Mouse (Mus musculus) lung, postnatal 25 days (tissue): Measurements from ENCODE around the gene Serpinb9b.
"Not testable (repeated sequence)": the region's sequence is repeated elsewhere in the genome, so short reads cannot be mapped to it uniquely, and the experiment has no call there.

Source experiments
- DNase-seq: peaks from one replicate; pipeline ENCODE4 v3.0.0; 2022; ENCODE audit warnings: low spot score

Serpinb9b gene

DNA sequence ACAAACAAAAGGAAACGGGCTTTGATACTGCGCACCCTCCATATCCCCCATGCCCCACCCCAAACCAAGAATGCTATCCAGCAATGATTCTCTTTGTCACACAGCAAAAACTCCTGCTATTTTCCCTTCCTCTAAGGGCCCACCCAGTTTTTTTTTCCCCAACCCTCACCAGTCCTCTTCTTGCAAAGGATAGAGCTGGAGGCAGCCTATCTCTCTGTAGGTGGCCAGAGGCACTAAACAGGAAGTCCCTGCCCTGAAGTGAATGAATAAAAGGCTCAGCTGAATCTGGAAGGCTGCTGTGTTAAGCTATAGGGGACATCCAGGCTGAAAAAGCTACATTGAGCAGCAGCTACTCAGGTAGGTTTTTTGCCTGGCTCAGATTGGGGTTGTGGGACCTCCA, at the start of gene Serpinb9b:
TSS of gene Serpinb9b (plus strand) at position 173 of the 400 bp plus-strand sequence.
- DNase-seq: no peak

DNA sequence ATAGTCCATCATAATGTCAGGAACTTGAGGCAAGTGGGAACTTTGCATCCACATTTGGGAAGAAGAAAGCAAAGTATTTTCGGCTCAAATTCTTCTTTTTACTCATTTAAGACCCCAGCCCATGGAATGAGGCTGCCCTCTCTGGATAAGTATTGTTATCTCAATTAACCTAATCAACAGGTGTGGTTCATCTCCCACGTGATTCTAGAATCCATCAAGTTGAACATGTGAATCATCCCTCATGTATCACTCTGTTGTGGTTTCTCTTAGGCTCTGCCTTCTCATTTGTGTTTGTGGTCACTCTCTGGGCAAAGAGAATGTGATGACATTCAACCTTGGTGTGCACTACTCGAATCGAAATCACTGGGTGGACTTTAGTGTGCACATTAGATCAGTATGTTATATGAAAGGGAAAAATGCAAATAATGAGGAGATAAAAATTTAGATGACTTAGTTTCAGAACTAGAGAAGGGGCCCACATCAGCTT, 44.6 kb upstream of the Serpinb9b start:
- DNase-seq: no peak

DNA sequence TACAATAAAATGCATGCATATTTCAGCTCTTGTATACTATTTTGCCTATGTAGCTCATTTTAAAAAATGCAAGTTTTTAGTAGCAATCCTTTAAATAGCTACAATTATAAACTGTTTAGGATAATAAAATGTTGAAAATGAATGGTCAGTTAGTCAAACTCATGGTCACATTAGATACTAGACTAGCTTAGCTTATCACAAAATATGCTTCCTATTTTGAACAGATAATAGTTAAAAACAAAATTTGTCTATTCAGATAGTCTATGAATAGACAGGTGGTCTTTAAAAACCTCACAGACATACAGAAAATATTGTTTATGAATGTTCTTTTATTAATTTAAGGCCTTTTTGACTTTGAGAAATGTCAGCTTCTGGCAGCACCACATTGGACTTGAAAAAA, 41.0 kb upstream of the Serpinb9b start:
- DNase-seq: no peak

DNA sequence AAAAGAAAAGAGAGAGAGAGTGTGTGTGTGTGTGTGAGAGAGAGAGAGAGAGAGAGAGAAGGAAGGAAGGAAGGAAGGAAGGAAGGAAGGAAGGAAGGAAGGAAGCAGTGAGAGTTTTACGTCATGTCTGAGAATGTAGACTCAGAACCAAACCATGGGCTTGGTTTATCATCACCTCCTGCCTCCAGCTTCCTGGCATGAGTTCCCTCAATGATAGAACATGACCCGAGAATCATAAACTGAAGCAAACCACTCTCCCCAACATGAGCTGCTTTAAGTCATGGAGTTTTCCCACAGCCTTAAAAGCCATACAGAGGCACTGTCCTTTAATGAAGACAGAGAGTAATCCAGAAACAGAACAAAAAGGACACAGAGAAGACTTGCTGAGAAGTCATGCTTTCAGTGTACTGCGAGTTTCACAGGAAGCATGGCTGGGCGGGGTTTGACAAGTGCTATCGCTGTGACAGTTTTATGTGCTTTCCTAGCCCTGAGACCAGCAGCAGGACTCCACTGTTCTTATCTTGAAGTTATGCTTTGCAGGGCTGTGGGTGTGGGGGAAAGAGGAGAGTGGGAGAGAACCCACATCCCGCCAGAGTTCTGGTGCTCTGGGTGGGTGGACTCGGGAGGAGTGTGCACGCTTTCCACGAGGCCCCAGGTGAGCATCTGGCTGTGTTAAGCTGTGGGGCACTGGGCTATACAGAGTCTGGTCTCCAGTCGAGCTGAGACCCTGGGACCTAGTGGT, 33.9 kb upstream of the Serpinb9b start:
- no peak for DNase-seq

DNA sequence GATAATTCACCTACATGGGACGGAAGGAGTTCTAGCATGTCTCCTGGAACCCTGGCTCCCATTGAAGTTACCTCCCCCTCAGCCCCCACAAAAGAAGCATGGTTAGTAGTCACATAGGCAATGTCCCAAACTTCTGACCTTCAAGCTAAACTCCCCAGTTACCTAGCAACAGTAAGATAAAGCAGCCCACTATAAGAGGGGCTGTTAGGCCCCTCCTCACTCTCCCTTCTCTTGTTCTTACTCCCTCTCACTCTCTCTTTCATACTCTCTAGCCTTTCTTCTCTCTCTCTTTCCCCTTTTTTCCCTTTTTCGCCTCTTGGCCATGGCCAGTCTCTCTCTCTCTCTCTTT, 33.3 kb upstream of the Serpinb9b start:
- DNase-seq: no peak

DNA sequence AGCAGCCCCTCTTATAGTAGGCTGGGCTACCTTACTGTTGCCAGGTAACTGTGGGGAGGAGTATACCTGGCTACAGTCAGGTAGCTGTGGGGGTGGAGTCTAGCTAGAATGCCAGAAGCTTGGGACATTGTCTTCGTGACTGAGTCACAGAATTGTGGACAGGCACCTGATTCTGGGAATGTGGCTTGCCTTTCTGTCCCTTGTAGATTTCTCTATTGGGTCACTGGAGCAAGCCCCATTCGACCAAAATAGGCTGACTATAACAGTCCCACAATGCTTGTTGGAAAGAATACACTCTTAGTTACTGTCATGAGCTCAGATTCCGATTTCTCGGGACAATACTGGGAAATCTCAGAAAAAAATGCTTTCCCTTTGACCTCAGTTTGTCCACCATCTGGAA, 32.2 kb upstream of the Serpinb9b start:
- no peak for DNase-seq

DNA sequence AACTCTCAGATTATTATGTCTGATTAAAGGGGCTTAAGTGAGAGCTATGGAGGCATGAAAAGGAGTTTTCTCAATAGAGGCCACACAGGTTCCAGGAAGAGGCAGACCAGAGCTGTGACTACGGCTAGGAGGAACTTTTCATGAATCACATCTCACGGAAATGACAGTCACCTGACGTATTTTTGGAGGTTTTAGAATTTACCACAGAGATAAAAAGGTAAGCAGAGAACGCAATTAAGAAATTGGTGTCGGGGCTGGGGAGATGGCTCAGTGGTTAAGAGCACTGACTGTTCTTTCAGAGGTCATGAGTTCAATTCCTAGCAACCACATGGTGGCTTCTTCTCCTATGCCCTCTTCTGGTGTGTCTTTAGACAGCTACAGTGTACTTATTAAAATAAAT, 25.9 kb upstream of the Serpinb9b start:
- DNase-seq: no peak

DNA sequence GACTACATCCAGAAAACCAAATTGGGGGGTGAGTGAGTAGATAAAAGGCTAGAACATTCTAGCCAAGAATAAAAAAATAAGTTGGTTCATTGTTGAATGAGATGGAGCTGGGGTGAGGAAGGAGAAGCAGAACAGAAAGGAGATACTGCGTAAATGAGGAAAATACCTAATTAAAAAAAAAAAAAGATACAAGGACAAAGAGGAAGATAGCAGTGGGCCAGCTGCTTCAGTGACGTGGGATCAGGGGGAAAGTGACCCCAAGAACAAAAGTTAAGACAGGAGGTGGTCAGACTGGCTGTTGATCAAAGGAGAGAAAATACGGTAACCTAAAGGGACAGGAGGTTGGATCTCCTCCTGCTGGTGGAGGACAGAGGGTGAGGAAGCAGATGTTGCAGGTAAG, 24.3 kb upstream of the Serpinb9b start, which contains the start of gene Serpinb9:
TSS of gene Serpinb9 (plus strand) at position 301 of the 400 bp plus-strand sequence.
- no peak for DNase-seq

DNA sequence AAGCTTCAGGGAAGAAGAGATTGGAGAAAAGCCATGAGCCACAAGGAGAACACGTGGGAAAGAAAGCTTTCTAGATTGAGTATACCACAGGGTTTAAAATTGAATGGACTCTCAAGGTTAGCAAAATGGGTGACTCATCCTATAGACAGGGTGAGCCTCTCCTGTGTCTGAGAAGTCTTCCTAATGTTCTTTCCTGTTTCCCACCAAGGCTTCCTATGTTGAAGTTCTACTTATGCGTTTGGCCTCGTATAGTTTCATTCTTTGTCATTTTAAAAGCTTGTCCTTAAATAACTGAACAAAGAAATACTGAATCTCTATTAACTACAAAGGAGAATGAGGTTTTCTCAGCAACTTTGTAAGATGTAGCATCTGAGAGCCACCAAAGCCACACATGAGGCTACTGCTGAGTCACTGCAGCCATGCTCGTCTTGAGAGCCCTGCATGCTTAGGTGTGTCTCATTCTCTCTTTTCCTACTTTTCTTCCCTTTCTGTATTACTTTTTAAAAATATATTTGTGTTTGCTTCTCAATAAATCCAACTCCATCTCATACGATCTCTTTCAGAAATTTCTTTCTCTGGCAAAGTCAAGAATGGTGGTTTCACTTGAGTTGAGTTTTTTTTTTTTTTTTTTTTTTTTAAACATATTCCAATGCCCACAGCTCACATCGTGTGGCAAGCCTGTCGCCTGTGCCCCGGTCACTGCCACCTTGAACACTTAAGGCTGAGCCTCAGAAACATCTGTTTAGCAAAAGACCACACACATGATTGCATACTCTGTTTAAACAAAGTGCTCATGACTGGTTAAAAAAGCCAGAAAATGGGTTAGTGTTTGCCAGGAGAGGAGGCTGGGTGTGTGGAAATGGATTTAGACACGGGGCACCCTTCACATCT, 23.4 kb upstream of the Serpinb9b start:
- DNase-seq: no peak

DNA sequence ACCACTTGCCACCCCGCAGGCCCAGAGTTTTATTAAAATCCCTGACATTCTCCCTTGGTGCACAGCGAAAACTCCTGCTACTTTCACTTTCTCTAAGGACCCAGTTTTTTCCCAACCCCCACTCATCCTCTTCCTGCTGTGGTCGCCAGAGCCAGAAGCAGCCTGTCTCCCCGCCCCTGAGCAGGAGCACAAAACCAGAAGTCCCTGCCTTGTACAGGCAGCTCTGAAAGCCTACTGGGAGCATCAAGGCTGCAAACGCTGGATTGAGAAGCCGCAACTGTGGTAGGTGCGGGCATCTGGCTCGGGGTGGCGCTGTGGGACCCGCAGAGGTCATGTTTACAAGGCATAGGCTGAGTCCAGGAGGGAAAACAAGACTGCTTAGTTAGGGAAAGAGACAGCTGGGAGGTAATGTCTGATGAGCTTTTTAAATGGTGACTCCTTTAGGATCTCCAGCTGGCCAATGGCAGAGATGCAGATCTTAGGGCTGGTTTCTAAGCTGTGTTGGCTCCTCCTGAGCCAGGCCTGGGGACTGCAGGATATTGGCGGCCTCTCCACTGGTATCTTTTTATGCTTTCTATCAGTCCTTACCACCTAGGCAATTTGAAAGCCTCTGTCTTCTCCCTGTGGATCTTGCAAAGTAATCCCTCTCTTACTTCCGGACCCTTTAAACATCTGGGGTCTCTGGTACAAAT, 22.7 kb upstream of the Serpinb9b start:
- peak; percentile 94 for DNase-seq

DNA sequence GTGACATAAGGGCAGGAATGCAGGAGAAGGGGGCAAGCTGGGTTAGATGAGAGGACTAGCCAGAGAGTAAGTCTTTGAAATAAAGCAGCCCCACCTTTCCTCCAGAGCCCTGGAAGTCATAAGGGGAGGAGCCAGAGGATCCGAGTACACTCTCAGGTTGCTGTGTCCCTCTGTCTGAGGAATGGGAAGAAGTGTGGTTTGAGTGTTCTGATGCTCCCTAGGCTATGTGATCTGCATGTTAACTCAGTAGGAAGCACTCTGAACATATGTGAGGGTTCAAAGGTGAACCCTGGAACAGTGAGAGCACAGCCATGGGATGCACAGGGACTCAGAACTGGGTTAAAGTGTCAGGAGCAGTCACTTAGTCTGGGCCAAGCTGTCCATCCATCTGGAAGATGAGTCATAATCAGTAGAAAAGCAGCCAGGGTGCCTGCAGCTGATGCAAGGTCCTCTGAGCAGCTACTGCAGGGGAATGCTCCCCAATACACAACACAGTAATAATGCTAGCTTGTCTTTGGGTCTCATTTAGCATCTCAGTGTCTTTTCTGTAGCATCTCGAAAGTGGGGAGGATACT, 21.6 kb upstream of the Serpinb9b start:
- peak; percentile 41 for DNase-seq

DNA sequence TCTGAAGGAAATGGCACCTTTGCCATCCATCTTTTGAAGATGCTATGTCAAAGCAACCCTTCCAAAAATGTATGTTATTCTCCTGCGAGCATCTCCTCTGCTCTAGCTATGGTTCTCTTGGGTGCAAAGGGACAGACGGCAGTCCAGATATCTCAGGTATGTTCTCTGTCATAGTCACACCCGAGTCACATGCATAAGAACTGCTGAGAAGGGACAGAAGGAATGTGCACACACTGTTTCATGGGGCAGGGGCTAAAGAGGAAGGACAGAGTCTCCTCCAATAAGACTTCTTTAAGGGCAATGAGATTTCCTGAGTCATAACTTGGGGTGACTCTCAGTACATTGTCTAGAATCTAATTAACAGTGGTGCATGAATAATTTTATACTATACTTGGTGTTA, 20.7 kb upstream of the Serpinb9b start:
- no peak for DNase-seq

DNA sequence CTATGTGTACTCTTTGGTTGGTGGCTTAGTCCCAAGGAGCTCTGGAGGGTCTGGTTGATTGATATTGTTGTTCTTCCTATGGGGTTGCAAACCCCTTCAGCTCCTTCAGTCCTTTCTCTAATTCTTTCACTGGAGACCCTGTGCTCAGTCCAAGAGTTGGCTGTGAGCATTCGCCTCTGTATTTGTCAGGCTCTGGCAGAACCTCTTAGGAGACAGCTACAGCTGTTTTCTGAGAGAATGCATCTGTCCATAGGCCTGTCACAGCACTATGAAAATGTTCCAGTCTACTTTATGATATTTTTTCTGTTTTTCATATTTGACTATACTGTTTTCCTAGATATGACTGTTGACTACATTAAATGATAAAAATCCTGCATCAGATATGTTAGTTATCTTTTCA, 14.8 kb upstream of the Serpinb9b start:
- DNase-seq: no peak

DNA sequence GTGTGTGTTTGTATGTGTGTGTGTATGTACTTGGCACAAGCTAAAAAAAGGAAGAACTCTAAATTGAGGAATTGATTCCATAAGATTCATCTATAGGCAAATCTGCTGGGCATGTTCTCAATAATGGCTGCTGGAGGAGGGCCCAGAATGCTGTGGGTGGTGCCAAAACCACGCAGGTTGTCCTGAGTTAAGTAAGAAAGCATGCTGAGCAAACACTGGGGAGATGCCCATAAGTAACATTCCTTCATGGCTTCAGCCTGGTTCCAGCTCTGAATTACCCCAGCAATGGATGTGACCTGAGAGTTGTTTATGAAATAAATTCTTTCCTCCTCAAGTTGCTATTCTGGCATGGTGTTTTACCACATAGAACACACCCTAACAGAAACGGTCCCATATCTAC, 13.9 kb upstream of the Serpinb9b start:
- no peak for DNase-seq

DNA sequence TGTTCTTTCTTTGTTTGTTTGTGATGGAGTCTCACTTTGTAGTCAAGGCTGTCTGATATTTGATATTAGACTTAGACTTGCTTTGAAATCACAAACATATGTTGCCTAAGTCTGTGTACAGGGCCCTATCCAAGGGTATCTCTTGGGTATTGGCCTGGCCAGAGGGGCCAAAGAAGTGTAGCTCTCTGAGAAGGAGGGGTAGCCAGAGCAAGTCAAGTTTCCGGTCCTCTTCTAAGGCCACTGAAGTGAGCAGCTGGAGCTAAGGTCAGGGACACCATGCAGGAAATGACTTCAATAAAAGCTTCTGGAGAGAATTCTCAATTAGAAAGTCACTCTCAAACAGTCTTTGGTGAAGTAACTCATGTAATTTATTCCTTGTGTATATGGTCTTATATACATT, 4.8 kb upstream of the Serpinb9b start:
- DNase-seq: no peak

DNA sequence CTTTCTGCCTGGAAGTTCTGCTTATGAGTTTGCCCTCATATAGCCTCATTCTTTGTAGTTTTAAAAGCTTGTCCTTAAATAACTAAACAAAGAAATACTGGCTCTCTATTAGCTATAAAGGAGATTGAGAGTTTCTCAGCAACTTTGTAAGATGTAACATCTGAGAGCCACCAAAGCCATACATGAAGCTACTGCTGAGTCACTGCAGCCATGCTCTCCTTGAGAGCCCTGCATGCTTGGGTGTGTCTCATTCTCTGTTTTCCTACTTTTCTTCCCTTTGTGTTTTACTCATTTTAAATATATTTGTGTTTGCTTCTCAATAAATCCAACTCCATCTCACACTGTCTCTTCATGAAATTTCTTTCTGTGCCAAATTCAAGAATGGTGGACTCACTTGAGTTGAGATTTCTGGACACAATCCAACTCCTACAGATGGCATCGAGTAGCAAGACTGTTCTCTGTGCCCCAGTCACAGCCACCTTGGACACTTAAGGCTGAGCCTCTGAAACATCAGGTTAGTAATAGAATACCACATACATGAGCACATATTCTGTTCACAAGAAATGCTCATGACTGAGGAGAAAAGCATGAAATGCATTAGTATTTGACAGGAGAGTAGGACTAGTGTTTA, 674 bp upstream of the Serpinb9b start:
- DNase-seq: no peak

DNA sequence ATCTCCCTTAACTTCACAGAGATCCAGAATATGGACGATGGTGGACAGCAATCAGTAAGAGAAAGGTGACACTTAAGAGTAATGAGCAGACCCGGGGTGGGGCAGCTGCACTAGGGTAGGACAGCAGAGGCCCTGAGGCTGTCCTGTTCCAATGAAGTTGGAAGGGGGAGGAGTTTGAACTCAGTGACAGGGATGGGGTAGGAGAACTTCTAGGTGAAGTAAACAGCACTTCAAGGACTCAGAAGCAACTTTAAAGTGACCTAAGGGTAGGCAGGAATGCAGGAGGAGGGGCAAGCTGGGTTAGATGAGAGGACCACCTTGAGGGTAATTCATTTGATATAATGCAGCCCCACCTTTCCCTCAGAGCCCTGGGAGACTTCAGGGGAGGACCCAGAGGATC, 930 bp downstream of the Serpinb9b start:
- DNase-seq: no peak

DNA sequence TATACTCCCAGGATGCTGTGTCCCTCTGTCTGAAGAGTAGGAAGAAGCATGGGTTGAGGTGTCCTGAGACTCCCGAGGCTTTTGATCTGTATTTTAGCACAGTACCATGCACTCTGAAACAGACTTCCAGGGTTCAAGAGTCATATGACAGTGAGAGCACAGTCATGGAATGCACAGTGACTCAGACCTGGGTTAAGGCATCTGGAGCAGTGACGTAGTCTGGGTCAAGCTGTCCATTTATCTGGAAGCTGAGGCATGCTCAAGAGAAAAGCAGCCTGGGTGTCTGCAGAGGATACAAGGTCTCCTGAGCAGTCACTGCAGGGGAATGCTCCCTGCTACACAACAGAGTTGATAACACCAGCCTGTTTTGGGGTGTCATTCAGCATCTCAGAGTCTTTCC, 1.3 kb downstream of the Serpinb9b start:
- DNase-seq: no peak

DNA sequence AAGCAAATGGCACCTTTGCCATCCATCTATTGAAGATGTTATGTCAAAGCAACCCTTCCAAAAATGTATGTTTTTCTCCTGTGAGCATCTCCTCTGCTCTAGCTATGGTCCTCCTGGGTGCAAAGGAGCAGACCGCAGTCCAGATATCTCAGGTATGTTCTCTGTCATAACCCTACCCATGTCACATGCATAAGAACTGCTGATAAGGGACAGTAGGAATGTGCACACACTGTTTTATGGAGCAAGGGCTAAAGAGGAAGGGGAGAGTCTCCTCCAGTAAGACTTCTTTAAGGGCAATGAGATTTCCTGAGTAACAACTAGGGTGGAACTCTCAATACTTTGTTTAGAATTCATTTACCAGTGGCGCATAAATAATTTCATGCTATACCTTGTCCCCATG, 2.3 kb downstream of the Serpinb9b start:
- not testable (repeated sequence) for DNase-seq

DNA sequence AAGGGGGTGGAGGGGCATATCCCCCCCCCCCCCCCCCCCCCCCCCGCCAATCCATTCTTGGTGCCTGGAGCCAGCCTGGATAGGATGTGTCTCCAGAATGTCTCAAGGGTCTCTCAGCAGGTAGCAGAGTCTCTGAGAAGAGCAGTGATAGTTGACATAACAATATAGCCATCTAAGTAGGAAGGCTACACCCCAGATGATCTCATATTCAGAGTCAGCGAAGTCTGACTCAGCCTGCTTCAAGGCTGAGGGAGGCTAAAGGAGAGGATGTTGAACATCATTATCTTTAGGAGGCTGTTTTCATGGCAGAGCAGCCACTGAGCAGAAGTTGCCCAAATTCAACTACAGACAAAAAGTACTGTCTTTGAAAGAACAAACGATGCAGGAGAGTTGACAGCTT, 3.1 kb downstream of the Serpinb9b start:
- no peak for DNase-seq

DNA sequence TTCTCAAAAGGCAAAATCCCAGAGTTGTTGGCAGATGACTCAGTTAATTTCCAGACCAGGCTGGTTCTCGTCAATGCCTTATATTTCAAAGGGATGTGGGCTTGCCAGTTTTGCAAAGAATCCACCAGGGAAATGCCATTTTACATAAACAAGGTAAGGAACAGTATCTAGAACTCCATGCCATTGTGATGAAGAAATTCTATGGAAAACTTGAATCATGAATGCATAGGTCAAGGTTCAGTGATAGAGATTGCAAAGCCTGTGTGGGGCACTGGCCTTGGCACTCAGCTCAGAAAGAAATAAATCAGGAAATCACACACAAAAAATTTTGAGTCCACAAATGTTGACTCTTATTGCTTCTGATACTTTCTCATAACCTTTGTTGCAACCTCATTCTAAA, 8.3 kb downstream of the Serpinb9b start:
- DNase-seq: no peak

DNA sequence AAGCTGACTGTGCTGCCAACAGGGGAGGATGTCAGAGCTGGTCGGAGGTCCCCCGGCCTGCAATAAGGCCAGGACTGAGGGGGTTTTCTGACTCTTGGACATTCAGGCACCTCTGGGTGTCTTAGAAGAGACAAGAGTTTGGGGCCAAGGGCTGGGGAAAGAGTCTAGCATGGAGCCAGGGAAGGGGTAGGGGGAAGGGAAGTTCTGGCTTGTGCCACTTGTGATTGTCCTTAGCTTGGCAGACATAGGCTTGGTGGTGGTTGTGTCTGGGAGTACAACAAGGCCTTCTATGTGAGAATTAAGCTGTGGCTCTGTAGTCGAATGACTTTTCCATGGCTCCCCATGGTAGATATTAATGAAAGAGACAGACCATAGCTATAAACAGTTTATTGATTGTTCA, 16.3 kb downstream of the Serpinb9b start:
- no peak for DNase-seq
